Mouse (Mus musculus): Measurements from ENCODE around the gene Lrrc8c. TPM values are rescaled to one million over a fixed set of nuclear protein-coding genes. Genes with fewer than 3 reads are reported as not detected.
"Not testable (repeated sequence)": the region's sequence is repeated elsewhere in the genome, so short reads cannot be mapped to it uniquely, and the experiment has no call there.

Gene Lrrc8c
- polyA plus RNA-seq, 2 experiments = 6.5 to 18.0 TPM

- Histone ChIP-seq H3K36me3 (replicated peaks; ENCODE audit: control insufficient read depth, insufficient read depth, low read depth) (no peaks in the 10 kb centered on the region), H3K9ac (replicated peaks) (no peak overlapping the region), H3K4me2 (ENCODE audit: low read depth) (no peak overlapping the region), H3K27me3 (ENCODE audit: control insufficient read depth, insufficient read depth, low read length) (no peaks in the 10 kb centered on the region), H3K27ac (no peak overlapping the region), H3K4me3 (ENCODE audit: insufficient read depth in 1 of 2, low read depth in 2 of 2, low read length in 2 of 2) (no peak overlapping the region), H3K4me1 (replicated peaks; ENCODE audit: control insufficient read depth in 2 of 2, insufficient read depth in 2 of 2, low read length in 1 of 2) (no peaks in the 10 kb centered on the region), H3K9me3 (ENCODE audit: control insufficient read depth, low read length) (no peaks in the 10 kb centered on the region)
- DNase-seq (ENCODE audit: low read depth in 3 of 3, low spot score in 3 of 3) (no peak), ATAC-seq (ENCODE audit: insufficient read depth) (no peak)
- 65% methylated on average over 6 of the region's 6 CpGs for WGBS (ENCODE audit: insufficient replicate concordance)
- TF ChIP-seq CTCF (IDR thresholded peaks at IDR 0.05; ENCODE audit: low read depth) (no peak), EP300 (IDR thresholded peaks at IDR 0.05; ENCODE audit: low read depth) (no peak)
Measured at GRCm38 (mm10) chr5:105635576-105635975, 116.4 kb downstream of the Lrrc8c start.

GRCm38 (mm10) chr5:105636484-105637191 is 117.5 kb downstream of the Lrrc8c start:
- Histone ChIP-seq H3K27ac (no peak overlapping the region), H3K4me1 (replicated peaks; ENCODE audit: control insufficient read depth in 2 of 2, insufficient read depth in 2 of 2, low read length in 1 of 2) (no peaks in the 10 kb centered on the region), H3K9me3 (ENCODE audit: control insufficient read depth, low read length) (no peaks in the 10 kb centered on the region), H3K27me3 (ENCODE audit: control insufficient read depth, insufficient read depth, low read length) (no peaks in the 10 kb centered on the region), H3K9ac (replicated peaks) (no peak overlapping the region), H3K4me2 (ENCODE audit: low read depth) (no peak overlapping the region), H3K36me3 (replicated peaks; ENCODE audit: control insufficient read depth, insufficient read depth, low read depth) (no peaks in the 10 kb centered on the region), H3K4me3 (ENCODE audit: insufficient read depth in 1 of 2, low read depth in 2 of 2, low read length in 2 of 2) (no peak overlapping the region)
- no peak for TF ChIP-seq EP300 (IDR thresholded peaks at IDR 0.05; ENCODE audit: low read depth)
- TF ChIP-seq CTCF (IDR thresholded peaks at IDR 0.05; ENCODE audit: low read depth) = no peak
- DNase-seq (ENCODE audit: low read depth in 3 of 3, low spot score in 3 of 3) (no peak), ATAC-seq (ENCODE audit: insufficient read depth) (no peak)
- WGBS (ENCODE audit: insufficient replicate concordance) = 50% methylated on average over 11 of the region's 11 CpGs

DNA sequence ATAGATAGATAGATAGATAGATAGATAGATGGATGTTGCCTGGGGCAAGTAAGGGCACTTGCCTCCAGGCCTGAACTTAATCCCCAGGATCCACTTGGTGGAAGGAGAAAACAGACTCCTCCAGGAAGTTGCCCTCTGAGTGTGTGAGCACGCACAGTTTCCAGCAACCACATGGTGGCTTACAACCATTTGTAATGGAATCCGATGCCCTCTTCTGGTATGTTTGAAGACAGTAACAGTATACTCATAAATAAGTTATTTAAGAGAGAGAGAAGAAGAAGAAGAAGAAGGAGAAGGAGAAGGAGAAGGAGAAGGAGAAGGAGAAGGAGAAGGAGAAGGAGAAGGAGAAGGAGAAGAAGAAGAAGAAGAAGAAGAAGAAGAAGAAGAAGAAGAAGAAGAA is 119.1 kb downstream of the Lrrc8c start:
- 0 out of 2 replicates have a peak, but pooled peaks have one; percentile 4 for TF ChIP-seq CTCF (IDR thresholded peaks at IDR 0.05; ENCODE audit: low read depth)
- H3K4me3 ChIP-seq (ENCODE audit: insufficient read depth in 1 of 2, low read depth in 2 of 2, low read length in 2 of 2); H3K9ac ChIP-seq (replicated peaks); ATAC-seq (ENCODE audit: insufficient read depth); H3K27ac ChIP-seq; H3K4me2 ChIP-seq (ENCODE audit: low read depth); H3K4me1 ChIP-seq (replicated peaks; ENCODE audit: control insufficient read depth in 2 of 2, insufficient read depth in 2 of 2, low read length in 1 of 2); DNase-seq (ENCODE audit: low read depth in 3 of 3, low spot score in 3 of 3); H3K36me3 ChIP-seq (replicated peaks; ENCODE audit: control insufficient read depth, insufficient read depth, low read depth); H3K9me3 ChIP-seq (ENCODE audit: control insufficient read depth, low read length); H3K27me3 ChIP-seq (ENCODE audit: control insufficient read depth, insufficient read depth, low read length): not testable (repeated sequence)
- WGBS (ENCODE audit: insufficient replicate concordance) = 78% methylated on average over 2 of the region's 2 CpGs

DNA sequence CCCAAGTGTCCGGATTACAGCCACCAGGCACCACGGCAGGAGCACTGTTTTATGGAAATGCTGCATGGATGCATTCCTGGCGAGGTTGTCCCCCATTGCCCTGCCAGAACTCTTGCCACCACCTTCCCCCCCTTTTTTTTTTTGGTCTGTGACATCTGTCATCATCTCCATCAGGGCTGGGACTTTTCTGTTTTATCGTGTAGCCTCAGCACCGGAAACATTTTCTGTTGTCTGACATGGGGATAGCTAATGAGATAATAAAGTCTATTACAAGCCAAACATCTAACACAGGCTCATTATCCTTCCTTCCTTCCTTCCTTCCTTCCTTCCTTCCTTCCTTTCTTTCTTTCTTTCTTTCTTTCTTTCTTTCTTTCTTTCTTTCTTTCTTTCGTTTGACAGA is 119.7 kb downstream of the Lrrc8c start:
- no peaks in the 10 kb centered on the region for H3K4me1 ChIP-seq (replicated peaks; ENCODE audit: control insufficient read depth in 2 of 2, insufficient read depth in 2 of 2, low read length in 1 of 2)
- WGBS (ENCODE audit: insufficient replicate concordance) = 63% methylated on average over 6 of the region's 6 CpGs
- no peak overlapping the region for H3K27ac ChIP-seq
- TF ChIP-seq EP300 (IDR thresholded peaks at IDR 0.05; ENCODE audit: low read depth) (no peak), CTCF (IDR thresholded peaks at IDR 0.05; ENCODE audit: low read depth) (no peak)
- H3K36me3 ChIP-seq (replicated peaks; ENCODE audit: control insufficient read depth, insufficient read depth, low read depth) = no peaks in the 10 kb centered on the region
- H3K9me3 ChIP-seq (ENCODE audit: control insufficient read depth, low read length) = no peaks in the 10 kb centered on the region
- DNase-seq (ENCODE audit: low read depth in 3 of 3, low spot score in 3 of 3) (no peak), ATAC-seq (ENCODE audit: insufficient read depth) (no peak)
- no peak overlapping the region for H3K4me3 ChIP-seq (ENCODE audit: insufficient read depth in 1 of 2, low read depth in 2 of 2, low read length in 2 of 2)
- H3K4me2 ChIP-seq (ENCODE audit: low read depth) = no peak overlapping the region
- H3K9ac ChIP-seq (replicated peaks) = no peak overlapping the region
- no peaks in the 10 kb centered on the region for H3K27me3 ChIP-seq (ENCODE audit: control insufficient read depth, insufficient read depth, low read length)

- DNase-seq (ENCODE audit: low read depth in 3 of 3, low spot score in 3 of 3) = no peak
- H3K36me3 ChIP-seq (replicated peaks; ENCODE audit: control insufficient read depth, insufficient read depth, low read depth) = no peaks in the 10 kb centered on the region
- no peaks in the 10 kb centered on the region for H3K27me3 ChIP-seq (ENCODE audit: control insufficient read depth, insufficient read depth, low read length)
- TF ChIP-seq EP300 (IDR thresholded peaks at IDR 0.05; ENCODE audit: low read depth) (no peak), CTCF (IDR thresholded peaks at IDR 0.05; ENCODE audit: low read depth) (no peak)
- no peak overlapping the region for H3K9ac ChIP-seq (replicated peaks)
- ATAC-seq (ENCODE audit: insufficient read depth) = no peak
- no peak overlapping the region for H3K4me3 ChIP-seq (ENCODE audit: insufficient read depth in 1 of 2, low read depth in 2 of 2, low read length in 2 of 2)
- H3K9me3 ChIP-seq (ENCODE audit: control insufficient read depth, low read length) = no peaks in the 10 kb centered on the region
- WGBS (ENCODE audit: insufficient replicate concordance) = 76% methylated on average over 11 of the region's 11 CpGs
- H3K4me1 ChIP-seq (replicated peaks; ENCODE audit: control insufficient read depth in 2 of 2, insufficient read depth in 2 of 2, low read length in 1 of 2) = no peaks in the 10 kb centered on the region
- H3K4me2 ChIP-seq (ENCODE audit: low read depth) = no peak overlapping the region
- H3K27ac ChIP-seq = no peak overlapping the region
Measured at GRCm38 (mm10) chr5:105639363-105639762, 120.2 kb downstream of the Lrrc8c start.

All from liver, embryonic 14.5 days (tissue).